Mouse (Mus musculus) adrenal gland, postnatal 14 days (tissue): ENCODE data around the gene Smyd3. TPM values are rescaled to one million over a fixed set of nuclear protein-coding genes. Genes with fewer than 3 reads are reported as not detected.

Experiments used
- DNase-seq: peaks from one replicate; pipeline ENCODE4 v3.0.0; 2021; ENCODE audit warnings: mixed read lengths
- total RNA-seq: library from RNA; stranded (reverse); gene quantifications from 2 replicates; pipeline ENCODE4 v1.2.3, GENCODE M21; 2021

Gene Smyd3
- total RNA-seq, 1 experiment from 2014 or later, result 6.5 TPM

GRCm38 (mm10) chr1:179516941-179517712 is 714 bp downstream of the Smyd3 start:
- peak; percentile 24 for DNase-seq

GRCm38 (mm10) chr1:179511895-179512294 is 5.9 kb downstream of the Smyd3 start:
- DNase-seq, result no peak

GRCm38 (mm10) chr1:179510546-179511340 is 7.1 kb downstream of the Smyd3 start:
- DNase-seq, result no peak

- DNase-seq, result peak; percentile 61
Measured at GRCm38 (mm10) chr1:179506530-179507315, 11.1 kb downstream of the Smyd3 start.

GRCm38 (mm10) chr1:179502565-179502964 is 15.3 kb downstream of the Smyd3 start:
- DNase-seq, result peak; percentile 15

GRCm38 (mm10) chr1:179499257-179499656 is 18.6 kb downstream of the Smyd3 start:
- no peak for DNase-seq

- no peak for DNase-seq
Measured at GRCm38 (mm10) chr1:179492908-179493307, 24.9 kb downstream of the Smyd3 start.

GRCm38 (mm10) chr1:179488520-179488919 is 29.3 kb downstream of the Smyd3 start:
- no peak for DNase-seq

GRCm38 (mm10) chr1:179487990-179488389 is 29.9 kb downstream of the Smyd3 start:
- no peak for DNase-seq

- no peak for DNase-seq
Measured at GRCm38 (mm10) chr1:179487238-179487637, 30.6 kb downstream of the Smyd3 start.

- DNase-seq, result no peak
Measured at GRCm38 (mm10) chr1:179485784-179486540, 31.9 kb downstream of the Smyd3 start.

- DNase-seq, result no peak
Measured at GRCm38 (mm10) chr1:179480862-179481261, 37.0 kb downstream of the Smyd3 start.

GRCm38 (mm10) chr1:179477157-179477902 is 40.5 kb downstream of the Smyd3 start:
- DNase-seq, result peak; percentile 77

- peak; percentile 11 for DNase-seq
Measured at GRCm38 (mm10) chr1:179476461-179477156, 41.2 kb downstream of the Smyd3 start.

GRCm38 (mm10) chr1:179474776-179475175 is 43.1 kb downstream of the Smyd3 start:
- no peak for DNase-seq

- no peak for DNase-seq
Measured at GRCm38 (mm10) chr1:179473920-179474643, 43.8 kb downstream of the Smyd3 start.

- no peak for DNase-seq
Measured at GRCm38 (mm10) chr1:179467970-179468369, 49.9 kb downstream of the Smyd3 start.

GRCm38 (mm10) chr1:179462376-179462775 is 55.5 kb downstream of the Smyd3 start:
- no peak for DNase-seq

- no peak for DNase-seq
Measured at GRCm38 (mm10) chr1:179461019-179461814, 56.6 kb downstream of the Smyd3 start.
